9 mouse cellular contexts compared by ENCODE assay signal in the genomic region with DNA sequence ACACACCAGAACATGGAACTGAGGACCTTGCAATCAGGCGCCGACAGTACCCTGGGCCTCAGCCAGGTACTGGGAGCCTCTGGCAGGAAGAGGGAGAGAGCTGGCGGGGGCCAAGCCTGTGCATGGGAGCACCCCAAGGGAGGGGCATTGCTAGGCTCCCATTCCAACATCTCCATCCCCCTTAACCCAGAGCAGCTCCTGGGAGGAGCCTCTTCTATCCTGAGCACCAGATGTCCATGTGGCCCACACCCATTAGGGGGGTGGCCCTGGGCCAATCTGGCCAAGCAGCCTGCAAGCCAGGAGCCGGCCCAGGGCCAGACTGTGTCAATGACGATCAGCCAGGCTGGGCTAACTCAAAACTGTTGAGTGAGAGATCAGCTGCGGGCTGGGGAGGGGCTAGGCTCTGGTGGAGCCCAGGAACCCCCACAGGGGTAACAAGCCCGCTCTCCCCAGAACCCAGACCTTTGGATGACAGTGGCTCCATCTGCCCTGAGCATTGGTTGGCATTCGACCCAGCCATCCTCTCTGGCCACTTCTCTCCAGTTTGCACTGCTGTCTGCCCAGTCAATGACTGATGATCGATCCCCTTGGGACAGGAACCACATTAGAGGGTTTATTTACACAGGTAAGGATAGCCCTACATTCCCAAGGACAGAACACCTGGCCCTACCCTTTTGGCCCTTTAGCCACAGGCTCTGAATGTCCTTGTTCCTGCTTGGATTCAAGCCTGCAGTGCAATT. TPM values are rescaled to one million over a fixed set of nuclear protein-coding genes. Genes with fewer than 3 reads are reported as not detected.
A peak's percentile ranks its signal among the peaks of the same experiment; 100 is the strongest.
DNase-seq lines count a peak whose midpoint lies in the region; ATAC-seq lines count a peak whose summit lies in the region.
"Had no signal": no experiment of that assay in that cellular context is flagged by ENCODE, and none has a peak within 500 bp of the region (broad histone marks: within the 10 kb centered on the region; RNA-seq: fewer than 3 reads in every experiment).

No protein-coding gene starts in this region.

- no peak overlapping the region for H3K4me3 ChIP-seq in hindbrain, embryonic 15.5 days
- no peak overlapping the region for H3K4me3 ChIP-seq in stomach, embryonic 15.5 days (replicated peaks)

- DNase-seq in left cerebral cortex, postnatal 10 days (ENCODE audit: extremely low spot score in 1 of 2, low spot score in 2 of 2), result peak; percentile 45 to 83
- DNase-seq in left cerebral cortex, postnatal 36 days (ENCODE audit: low spot score in 2 of 2), result no peak
- DNase-seq in cerebellum, adult 18-20 months, result peak; percentile 95 to 97
- peak; percentile 92 for DNase-seq in gastrocnemius, postnatal 14 days
- DNase-seq in lung, postnatal 36 days, result peak; percentile 56
- no peak for DNase-seq in kidney, postnatal 14 days

- H3K9ac ChIP-seq in hindbrain, embryonic 15.5 days, result no peak overlapping the region
- H3K9ac ChIP-seq in stomach, embryonic 15.5 days, result no peak overlapping the region

- H3K9me3 ChIP-seq in hindbrain, embryonic 15.5 days, result no peaks in the 10 kb centered on the region
- no peaks in the 10 kb centered on the region for H3K9me3 ChIP-seq in stomach, embryonic 15.5 days

- H3K4me1 ChIP-seq in hindbrain, embryonic 15.5 days (replicated peaks), result peaks cover 29% of the 10 kb centered on the region
- peaks cover 15% of the 10 kb centered on the region for H3K4me1 ChIP-seq in stomach, embryonic 15.5 days

- peaks cover 34% of the 10 kb centered on the region for H3K36me3 ChIP-seq in hindbrain, embryonic 15.5 days
- peaks cover 37% of the 10 kb centered on the region for H3K36me3 ChIP-seq in stomach, embryonic 15.5 days

- H3K4me2 ChIP-seq in hindbrain, embryonic 15.5 days, result no peak overlapping the region; the same call in 1 of the 2 replicates
- peak overlapping the region; percentile 27; the same call in 1 of the 2 replicates for H3K4me2 ChIP-seq in stomach, embryonic 15.5 days

- intact Hi-C loops in left cerebral cortex, postnatal 10 days (cut with DNase I), result no loop called here
- intact Hi-C loops in left cerebral cortex, postnatal 36 days (cut with DNase I), result no loop called here
- intact Hi-C loops in gastrocnemius, postnatal 14 days (cut with DNase I; ENCODE audit: low total_unique reads), result no loop called here

- WGBS in hindbrain, embryonic 15.5 days, result 41% methylated on average over 9 of the region's 9 CpGs
- WGBS in stomach, embryonic 15.5 days, result 42% methylated on average over 9 of the region's 9 CpGs

- no peak overlapping the region for H3K27ac ChIP-seq in hindbrain, embryonic 15.5 days (replicated peaks)
- no peak overlapping the region for H3K27ac ChIP-seq in stomach, embryonic 15.5 days

- ATAC-seq in hindbrain, embryonic 15.5 days (ENCODE audit: low FRiP score, low read depth), result peak; percentile 92
- peak; percentile 72 for ATAC-seq in stomach, embryonic 15.5 days (ENCODE audit: insufficient read depth, low FRiP score, low read depth)

- peaks cover 46% of the 10 kb centered on the region for H3K27me3 ChIP-seq in hindbrain, embryonic 15.5 days
- H3K27me3 ChIP-seq in stomach, embryonic 15.5 days (replicated peaks), result peaks cover 59% of the 10 kb centered on the region

RNA-seq across cellular contexts. Expression of gene Shisa8, which starts 6.1 kb away (rescaled TPM):
- 1 to 10 TPM; 3.1 to 3.5 TPM for total RNA-seq in left cerebral cortex, postnatal 10 days (2021)
- 1 to 10 TPM; 3.6 to 4.7 TPM for total RNA-seq in left cerebral cortex, postnatal 36 days (2021)
- total RNA-seq in gastrocnemius, postnatal 14 days (2021), result under 1 TPM in 1 of 2 experiments, not detected in 1; 0.08 TPM
- polyA plus RNA-seq in hindbrain, embryonic 15.5 days (2015; fragmentation: Nextera tagmentation; extraction: Ambion mirVana), result 2.9 and 4.6 TPM in 2 replicates
- polyA plus RNA-seq in stomach, embryonic 15.5 days (2015; fragmentation: Nextera tagmentation; extraction: Ambion mirVana), result 0.19 TPM in 2 replicates

RNA-seq across cellular contexts. Expression of gene Tnfrsf13c, which starts 17.6 kb away (rescaled TPM):
- under 1 TPM; 0.30 to 0.73 TPM for total RNA-seq in left cerebral cortex, postnatal 10 days (2021)
- total RNA-seq in left cerebral cortex, postnatal 36 days (2021), result 1 to 10 TPM in 1 of 2 experiments, under 1 TPM in 1; 0.22 to 1.1 TPM
- total RNA-seq in gastrocnemius, postnatal 14 days (2021), result not detected
- 0.37 and 0.69 TPM in 2 replicates for polyA plus RNA-seq in hindbrain, embryonic 15.5 days (2015; fragmentation: Nextera tagmentation; extraction: Ambion mirVana)
- 0.06 and 0.13 TPM in 2 replicates for polyA plus RNA-seq in stomach, embryonic 15.5 days (2015; fragmentation: Nextera tagmentation; extraction: Ambion mirVana)

RNA-seq across cellular contexts. Expression of gene Cenpm, which starts 38.0 kb away (rescaled TPM):
- total RNA-seq in left cerebral cortex, postnatal 10 days (2021), result 1 to 10 TPM; 4.5 to 4.8 TPM
- 1 to 10 TPM; 3.1 to 4.1 TPM for total RNA-seq in left cerebral cortex, postnatal 36 days (2021)
- 1 to 10 TPM; 1.8 to 2.6 TPM for total RNA-seq in gastrocnemius, postnatal 14 days (2021)
- 24.0 and 25.4 TPM in 2 replicates for polyA plus RNA-seq in hindbrain, embryonic 15.5 days (2015; fragmentation: Nextera tagmentation; extraction: Ambion mirVana)
- polyA plus RNA-seq in stomach, embryonic 15.5 days (2015; fragmentation: Nextera tagmentation; extraction: Ambion mirVana), result 51.0 and 57.6 TPM in 2 replicates

RNA-seq across cellular contexts. Expression of gene 1500009C09Rik, which starts 45.7 kb away (rescaled TPM):
- total RNA-seq in left cerebral cortex, postnatal 10 days (2021), result 10 to 100 TPM; 83.1 to 87.6 TPM
- total RNA-seq in left cerebral cortex, postnatal 36 days (2021), result 100 to 1,000 TPM in 1 of 2 experiments, 10 to 100 TPM in 1; 97.8 to 105 TPM
- total RNA-seq in gastrocnemius, postnatal 14 days (2021), result not detected
- polyA plus RNA-seq in hindbrain, embryonic 15.5 days (2015; fragmentation: Nextera tagmentation; extraction: Ambion mirVana), result 15.9 and 16.6 TPM in 2 replicates
- polyA plus RNA-seq in stomach, embryonic 15.5 days (2015; fragmentation: Nextera tagmentation; extraction: Ambion mirVana), result 0.08 TPM in 1 of 2 replicates, not detected in the other
- polyA plus RNA-seq: gonadal fat pad, adult 2 months had no signal

RNA-seq across cellular contexts. Expression of gene Srebf2, which starts 59.6 kb away (rescaled TPM):
- total RNA-seq in left cerebral cortex, postnatal 10 days (2021), result 100 to 1,000 TPM; 202 to 204 TPM
- 100 to 1,000 TPM; 183 to 198 TPM for total RNA-seq in left cerebral cortex, postnatal 36 days (2021)
- total RNA-seq in gastrocnemius, postnatal 14 days (2021), result 10 to 100 TPM; 13.7 to 22.9 TPM
- 204 and 209 TPM in 2 replicates for polyA plus RNA-seq in hindbrain, embryonic 15.5 days (2015; fragmentation: Nextera tagmentation; extraction: Ambion mirVana)
- polyA plus RNA-seq in stomach, embryonic 15.5 days (2015; fragmentation: Nextera tagmentation; extraction: Ambion mirVana), result 152 and 167 TPM in 2 replicates

Comparison
In these comparisons a context has a peak if more than half of its experiments do, and no peak if none do; other contexts are left out.
1. DNase-seq: peak in left cerebral cortex, postnatal 10 days (2 of 2), cerebellum, adult 18-20 months (2 of 2), gastrocnemius, postnatal 14 days (single experiment) and lung, postnatal 36 days (single experiment); none in left cerebral cortex, postnatal 36 days (0 of 2) and kidney, postnatal 14 days (single experiment).